Mouse (Mus musculus): ENCODE results near the gene Rffl.

Rffl gene

GRCm38 (mm10) chr11:82764438-82764924, 106.5 kb downstream of the Rffl start:
- no peak for DNase-seq (ENCODE audit: low spot score in 2 of 2)

- DNase-seq (ENCODE audit: low spot score in 2 of 2) = peak; percentile 79 to 92
These were observed 107.1 kb downstream of the Rffl start, which contains the start of the genes Cct6b and Zfp830 for GRCm38 (mm10) chr11:82763742-82764437. Gene Cct6b (minus strand): TSS chr11:82764321. Gene Zfp830 (plus strand): TSS chr11:82764345.

GRCm38 (mm10) chr11:82763261-82763660, 107.7 kb downstream of the Rffl start:
- DNase-seq (ENCODE audit: low spot score in 2 of 2) = no peak

GRCm38 (mm10) chr11:82762286-82762829, 108.7 kb downstream of the Rffl start:
- DNase-seq (ENCODE audit: low spot score in 2 of 2) = no peak

- DNase-seq (ENCODE audit: low spot score in 2 of 2) = no peak
These were observed 115.1 kb downstream of the Rffl start for GRCm38 (mm10) chr11:82755919-82756318.

Measured in cerebellum, postnatal 4 days (tissue).